Mouse (Mus musculus) kidney, adult 2 months (tissue): ENCODE data around the gene Col4a2. TPM values are rescaled to one million over a fixed set of nuclear protein-coding genes. Genes with fewer than 3 reads are reported as not detected.

Source experiments
- DNase-seq: peaks from one replicate; pipeline ENCODE4 v3.0.0; 2021
- H3K27ac ChIP-seq: fragments of 200-500 bp; 2 replicates; pipeline ENCODE4 v1.5.1; 2012; ENCODE audit warnings: low read depth, low read length, control low read depth, inconsistent platforms; ENCODE audit not compliant: insufficient read depth
- H3K27me3 ChIP-seq: fragments of 200-500 bp; replicated peaks from 2 replicates; pipeline ENCODE4 v1.6.1; 2012; ENCODE audit warnings: mild to moderate bottlenecking, moderate library complexity, low read length, inconsistent platforms; ENCODE audit not compliant: control insufficient read depth, insufficient read depth
- H3K36me3 ChIP-seq: fragments of 200-500 bp; 2 replicates; pipeline ENCODE4 v1.6.1; 2012; ENCODE audit warnings: mild to moderate bottlenecking, moderate library complexity, low read length, inconsistent platforms; ENCODE audit not compliant: control insufficient read depth, insufficient read depth
- H3K4me1 ChIP-seq: fragments of 200-500 bp; 2 replicates; pipeline ENCODE4 v1.6.1; 2011; ENCODE audit warnings: low read length; ENCODE audit not compliant: control insufficient read depth, insufficient read depth
- H3K4me3 ChIP-seq: fragments of 200-500 bp; 2 replicates; pipeline ENCODE4 v1.5.1; 2011; ENCODE audit warnings: mild to moderate bottlenecking, low read depth, low read length, control low read depth; ENCODE audit not compliant: insufficient read depth
- CTCF ChIP-seq: fragments of 200-500 bp; conservative IDR thresholded peaks from 2 replicates; pipeline ENCODE4 v1.5.1; 2011; ENCODE audit warnings: low read depth, mild to moderate bottlenecking, control low read depth, low read length, moderate library complexity, mixed read lengths; ENCODE audit not compliant: insufficient read depth, insufficient read length
- POLR2A ChIP-seq: fragments of 200-500 bp; IDR thresholded peaks from one replicate; pipeline ENCODE4 v1.6.1; 2011; ENCODE audit warnings: low read depth, low read length, control low read depth
- WGBS: fragments of 180-500 bp; shearing (Covaris S2); methylation state at CpG from one replicate; pipeline ENCODE4 v1.1.7; 2018; 5-methylcytosine and 5-hydroxymethylcytosine counted together
- polyA plus RNA-seq: library from polyadenylated mRNA; depleted of rRNA; stranded (reverse); fragments of >200 nt; gene quantifications from 2 replicates; pipeline ENCODE4 v1.2.3, GENCODE M21; 2012

The Col4a2 gene
- polyA plus RNA-seq, 1 experiment, result 75.6 TPM

DNA sequence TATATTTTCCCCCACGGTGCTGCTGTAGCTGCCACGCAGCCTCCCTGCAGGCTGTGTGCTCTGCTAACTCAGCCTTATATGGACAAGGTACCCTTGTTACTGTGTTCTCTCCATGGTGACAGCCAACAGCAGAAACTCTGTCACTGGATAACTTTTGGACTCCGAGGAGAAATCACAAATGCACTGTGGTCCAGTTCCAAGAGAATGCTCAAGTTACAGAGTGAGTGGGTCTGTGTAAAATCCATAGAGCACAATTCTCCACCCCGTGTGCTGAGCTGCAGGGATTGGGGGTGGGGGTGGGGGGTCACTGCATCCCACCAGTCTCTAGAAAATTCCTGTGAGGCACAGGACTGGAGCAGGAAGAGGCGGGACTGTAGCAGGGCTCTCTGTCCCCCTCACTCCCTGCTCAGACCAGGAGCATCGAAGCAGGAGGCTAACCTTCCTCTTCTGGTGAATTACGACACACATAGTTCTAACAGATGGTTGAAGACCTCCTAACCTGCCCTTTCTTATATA lies 45.4 kb downstream of the Col4a2 start:
- Histone ChIP-seq H3K4me3 (no peak overlapping the region), H3K27me3 (no peaks in the 10 kb centered on the region), H3K36me3 (no peaks in the 10 kb centered on the region), H3K27ac (0 out of 2 replicates have a peak overlapping the region, but pooled peaks have one; percentile 5), H3K4me1 (peaks cover 33% of the 10 kb centered on the region)
- peak; percentile 63 for DNase-seq
- TF ChIP-seq POLR2A, result no peak
- TF ChIP-seq CTCF, result no peak
- 30% methylated on average over 7 of the region's 7 CpGs for WGBS

- TF ChIP-seq CTCF, result no peak
- TF ChIP-seq POLR2A, result no peak
- Histone ChIP-seq H3K27me3 (no peaks in the 10 kb centered on the region), H3K36me3 (no peaks in the 10 kb centered on the region), H3K27ac (no peak overlapping the region), H3K4me1 (peaks cover 33% of the 10 kb centered on the region), H3K4me3 (no peak overlapping the region)
- 86% methylated on average over 5 of the region's 5 CpGs for WGBS
- DNase-seq, result no peak
These were observed 47.2 kb downstream of the Col4a2 start for GRCm38 (mm10) chr8:11359846-11360245.

DNA sequence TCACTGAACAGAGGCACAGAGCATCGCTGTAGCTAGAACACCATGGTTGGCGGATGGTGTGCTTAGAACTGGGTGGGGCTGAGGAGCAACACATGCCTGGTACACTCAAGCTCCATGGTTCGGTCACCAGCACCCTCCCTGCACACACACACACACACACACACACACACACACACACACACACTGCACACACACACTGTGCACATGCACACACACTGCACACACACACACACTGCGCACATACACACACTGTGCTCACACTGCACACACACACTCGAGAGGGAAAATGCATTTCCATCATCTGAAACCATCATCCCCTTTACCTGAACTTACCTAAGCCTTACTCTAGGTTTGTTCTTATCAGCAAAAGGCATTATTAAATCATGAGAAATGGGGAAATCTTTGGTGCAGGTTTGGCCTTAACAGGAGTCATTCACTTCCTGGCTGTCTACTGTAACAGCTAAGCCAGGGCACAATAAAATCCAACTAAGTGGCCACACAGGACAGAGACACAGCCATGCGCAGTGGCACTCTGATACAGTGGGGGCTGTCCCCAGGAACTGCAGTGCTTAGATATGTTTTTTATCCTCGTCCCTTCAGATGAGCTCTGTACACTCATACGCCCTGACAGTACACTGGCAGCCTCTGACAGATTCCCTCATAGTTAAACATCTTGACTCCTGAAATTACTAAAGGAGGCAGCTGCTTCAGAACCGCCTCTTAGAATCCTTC lies 49.1 kb downstream of the Col4a2 start:
- H3K27ac ChIP-seq, result peak overlapping the region; percentile 48; the same call in 1 of the 2 replicates
- WGBS, result 63% methylated on average over 9 of the region's 9 CpGs
- no peak overlapping the region for H3K4me3 ChIP-seq
- H3K36me3 ChIP-seq, result no peaks in the 10 kb centered on the region
- no peaks in the 10 kb centered on the region for H3K27me3 ChIP-seq
- peaks cover 33% of the 10 kb centered on the region for H3K4me1 ChIP-seq
- TF ChIP-seq CTCF (no peak), POLR2A (no peak)
- DNase-seq, result no peak

DNA sequence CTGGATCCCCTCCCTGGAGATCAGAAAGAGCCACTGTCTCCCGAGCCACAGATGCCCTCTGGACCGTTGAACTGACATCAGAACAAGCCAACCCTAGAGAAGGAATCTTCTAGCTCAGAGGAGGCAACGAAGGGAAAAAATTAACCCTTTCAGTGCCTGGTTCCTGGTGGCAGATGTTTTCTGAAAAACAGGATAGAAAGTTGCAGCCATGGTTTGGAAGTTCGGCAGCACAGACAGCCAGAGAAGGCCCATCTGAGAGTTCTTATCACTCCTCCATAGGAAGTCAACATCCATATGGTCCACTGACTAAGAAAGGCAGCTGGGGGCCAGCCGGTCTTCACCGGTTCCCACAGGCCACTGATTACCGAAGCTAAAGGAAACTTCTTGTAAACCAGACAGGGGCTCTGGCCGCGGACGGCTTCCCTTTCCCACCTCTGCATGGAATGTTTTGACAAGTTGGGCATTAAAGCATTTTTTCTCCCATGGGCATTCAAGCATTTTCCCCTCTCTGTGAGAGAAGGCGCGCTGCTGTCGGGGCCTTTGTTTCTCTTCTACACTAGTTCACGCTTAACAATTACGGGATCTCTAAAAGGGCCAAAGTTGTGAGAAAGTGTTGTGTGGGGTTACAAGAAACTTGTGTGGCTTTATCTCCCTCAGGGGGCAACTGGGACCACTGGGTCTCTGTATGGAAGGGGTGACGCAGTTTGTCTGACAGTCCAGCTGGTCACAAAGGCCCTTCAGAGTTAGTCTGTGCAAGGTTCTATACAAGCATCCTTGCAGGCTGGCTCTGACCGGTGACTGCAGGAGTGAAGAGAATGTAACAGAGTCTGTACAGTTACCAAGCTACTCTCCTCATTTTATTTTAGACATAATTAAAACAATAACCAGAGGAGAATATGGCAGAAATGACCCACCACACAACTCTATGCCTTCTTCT lies 49.9 kb downstream of the Col4a2 start:
- Histone ChIP-seq H3K27ac (peak overlapping the region; percentile 48; the same call in 1 of the 2 replicates), H3K4me1 (peaks cover 29% of the 10 kb centered on the region), H3K27me3 (no peaks in the 10 kb centered on the region), H3K4me3 (no peak overlapping the region), H3K36me3 (no peaks in the 10 kb centered on the region)
- TF ChIP-seq CTCF, result no peak
- DNase-seq, result peak; percentile 72
- 26% methylated on average over 17 of the region's 17 CpGs for WGBS

GRCm38 (mm10) chr8:11363340-11364126 lies 50.9 kb downstream of the Col4a2 start:
- TF ChIP-seq POLR2A, result no peak
- TF ChIP-seq CTCF, result no peak
- no peaks in the 10 kb centered on the region for H3K36me3 ChIP-seq
- no peak overlapping the region for H3K4me3 ChIP-seq
- H3K4me1 ChIP-seq, result peaks cover 25% of the 10 kb centered on the region
- 84% methylated on average over 13 of the region's 13 CpGs for WGBS
- H3K27me3 ChIP-seq, result no peaks in the 10 kb centered on the region
- DNase-seq, result no peak
- H3K27ac ChIP-seq, result no peak overlapping the region

GRCm38 (mm10) chr8:11366251-11366650 lies 53.6 kb downstream of the Col4a2 start:
- Histone ChIP-seq H3K27ac (no peak overlapping the region), H3K36me3 (no peaks in the 10 kb centered on the region), H3K4me1 (peaks cover 16% of the 10 kb centered on the region), H3K27me3 (no peaks in the 10 kb centered on the region), H3K4me3 (no peak overlapping the region)
- DNase-seq, result no peak
- TF ChIP-seq CTCF (no peak), POLR2A (no peak)
- WGBS, result 74% methylated on average over 5 of the region's 5 CpGs
